Mouse (Mus musculus) bone marrow macrophage, adult 2 months (primary cell): ENCODE measurements around the gene Lrrc28. TPM values are rescaled to one million over a fixed set of nuclear protein-coding genes. Genes with fewer than 3 reads are reported as not detected.

ENCODE experiments used
- H3K27ac ChIP-seq: 2 replicates; pipeline ENCODE4 v1.5.1; 2012; ENCODE audit warnings: low read depth, low read length; ENCODE audit not compliant: insufficient read depth
- H3K4me1 ChIP-seq: 2 replicates; pipeline ENCODE4 v1.6.1; 2012; ENCODE audit warnings: low read length; ENCODE audit not compliant: control insufficient read depth, insufficient read depth
- H3K4me3 ChIP-seq: 2 replicates; pipeline ENCODE4 v1.5.1; 2012; ENCODE audit warnings: mild to moderate bottlenecking, low read length, moderate library complexity; ENCODE audit not compliant: insufficient read depth
- CTCF ChIP-seq: IDR thresholded peaks from 2 replicates; pipeline ENCODE4 v1.5.1; 2012; ENCODE audit warnings: low read depth, mild to moderate bottlenecking, low read length, moderate library complexity
- POLR2A ChIP-seq: IDR thresholded peaks from 2 replicates; pipeline ENCODE4 v1.6.1; 2012; ENCODE audit warnings: mild to moderate bottlenecking, low read depth, low read length, borderline replicate concordance
- polyA plus RNA-seq: library from polyadenylated mRNA; stranded (reverse); fragments of >200 nt; gene quantifications from 2 replicates; pipeline ENCODE4 v1.2.4, GENCODE M21; 2012; ENCODE audit not compliant: missing spikeins, insufficient read depth, insufficient read length

The Lrrc28 gene
- polyA plus RNA-seq, 1 experiment: 7.9 TPM

GRCm38 (mm10) chr7:67466322-67466721 is 178.7 kb downstream of the Lrrc28 start:
- no peak for TF ChIP-seq CTCF
- TF ChIP-seq POLR2A: no peak
- H3K27ac ChIP-seq: no peak overlapping the region
- no peak overlapping the region for H3K4me3 ChIP-seq
- H3K4me1 ChIP-seq: peaks cover 39% of the 10 kb centered on the region

- H3K4me1 ChIP-seq: peaks cover 55% of the 10 kb centered on the region
- peak overlapping the region; percentile 83 for H3K27ac ChIP-seq
Observed at GRCm38 (mm10) chr7:67464633-67465032, 180.4 kb downstream of the Lrrc28 start.

GRCm38 (mm10) chr7:67463565-67463964 is 181.5 kb downstream of the Lrrc28 start:
- H3K4me3 ChIP-seq: no peak overlapping the region
- H3K27ac ChIP-seq: peak overlapping the region; percentile 83
- TF ChIP-seq POLR2A (no peak), CTCF (no peak)
- H3K4me1 ChIP-seq: peaks cover 65% of the 10 kb centered on the region

More at GRCm38 (mm10) chr7:67464633-67465032, 180.4 kb downstream of the Lrrc28 start:
- TF ChIP-seq POLR2A (no peak), CTCF (no peak)
- no peak overlapping the region for H3K4me3 ChIP-seq

Other genes starting within 250 kb of the Lrrc28 start
- 0.80 and 1.8 TPM in 2 replicates for gene Ttc23, start 2.1 kb upstream of the Lrrc28 start, polyA plus RNA-seq
- 0.24 TPM in 1 of 2 replicates, not detected in the other for gene Synm, start 114.5 kb upstream of the Lrrc28 start, polyA plus RNA-seq